Mouse (Mus musculus) spleen, adult 2 months (tissue): Measurements from ENCODE around the gene Ajm1. TPM values are rescaled to one million over a fixed set of nuclear protein-coding genes. Genes with fewer than 3 reads are reported as not detected.

Source experiments
- DNase-seq, 2 experiments: peaks; one replicate each; pipeline versions ENCODE4 v3.0.0 to v3.0.0-alpha.2; 2012 to 2021; ENCODE audit warnings: low spot score in 2 of 2, low read depth in 1 of 2
- H3K27ac ChIP-seq: fragments of 200-500 bp; 2 replicates; pipeline ENCODE4 v1.5.1; 2012; ENCODE audit warnings: low read length, inconsistent platforms; ENCODE audit not compliant: insufficient read depth
- H3K27me3 ChIP-seq: fragments of 200-500 bp; 2 replicates; pipeline ENCODE4 v1.6.1; 2012; ENCODE audit warnings: mild to moderate bottlenecking, moderate library complexity, low read length, inconsistent platforms; ENCODE audit not compliant: control insufficient read depth, insufficient read depth
- H3K36me3 ChIP-seq: fragments of 200-500 bp; 2 replicates; pipeline ENCODE4 v1.6.1; 2012; ENCODE audit warnings: mild to moderate bottlenecking, low read length, inconsistent platforms; ENCODE audit not compliant: control insufficient read depth, insufficient read depth
- H3K4me1 ChIP-seq: fragments of 200-500 bp; 2 replicates; pipeline ENCODE4 v1.6.1; 2011; ENCODE audit warnings: inconsistent platforms; ENCODE audit not compliant: control insufficient read depth, insufficient read depth, insufficient read length
- H3K4me3 ChIP-seq: fragments of 200-500 bp; 2 replicates; pipeline ENCODE4 v1.5.1; 2011; ENCODE audit warnings: mild to moderate bottlenecking, inconsistent platforms; ENCODE audit not compliant: insufficient read depth, insufficient read length; ENCODE audit errors: extremely low read depth
- CTCF ChIP-seq: fragments of 200-500 bp; IDR thresholded peaks from 2 replicates; pipeline ENCODE4 v1.5.1; 2011; ENCODE audit warnings: mild to moderate bottlenecking, inconsistent platforms; ENCODE audit not compliant: insufficient read depth, insufficient read length, insufficient replicate concordance; ENCODE audit errors: extremely low read depth
- POLR2A ChIP-seq: fragments of 200-500 bp; IDR thresholded peaks from 2 replicates; pipeline ENCODE4 v1.6.1; 2011; ENCODE audit warnings: low read depth, low read length, inconsistent platforms
- WGBS: fragments of 180-500 bp; shearing (Covaris S2); methylation state at CpG from one replicate; pipeline ENCODE4 v1.1.7; 2018; 5-methylcytosine and 5-hydroxymethylcytosine counted together
- polyA plus RNA-seq: library from polyadenylated mRNA; depleted of rRNA; stranded (reverse); fragments of >200 nt; gene quantifications from 2 replicates; pipeline ENCODE4 v1.2.3, GENCODE M21; 2012; rRNA removed

Gene Ajm1
- polyA plus RNA-seq, 1 experiment = 6.3 TPM

DNA sequence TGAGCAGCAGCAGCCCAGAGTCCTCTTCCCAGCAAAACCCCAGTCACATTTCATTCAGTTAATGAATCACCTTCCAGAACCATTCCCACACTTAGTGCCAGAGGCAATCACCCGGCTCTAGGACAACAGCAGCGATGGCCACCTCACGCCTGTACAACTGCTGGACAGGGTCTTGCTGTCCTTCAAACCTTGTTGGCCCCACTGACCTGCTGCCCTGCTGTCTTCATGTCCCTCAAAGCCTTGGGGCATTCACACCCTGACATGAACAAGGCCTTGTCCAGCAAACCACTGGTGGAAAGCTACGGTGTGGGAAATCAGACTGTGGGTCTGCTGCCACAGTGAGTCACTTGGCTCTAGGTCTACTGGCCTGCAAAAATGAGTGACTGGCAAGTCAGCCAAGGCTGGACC is 41.0 kb downstream of the Ajm1 start:
- H3K36me3 ChIP-seq = peaks cover 16% of the 10 kb centered on the region
- DNase-seq = no peak
- peaks cover 6% of the 10 kb centered on the region; the same call in 1 of the 2 replicates for H3K4me1 ChIP-seq
- no peak overlapping the region for H3K4me3 ChIP-seq
- WGBS = 98% methylated on average over 4 of the region's 4 CpGs
- H3K27ac ChIP-seq = no peak overlapping the region
- TF ChIP-seq CTCF = no peak
- no peak for TF ChIP-seq POLR2A
- H3K27me3 ChIP-seq = no peaks in the 10 kb centered on the region

DNA sequence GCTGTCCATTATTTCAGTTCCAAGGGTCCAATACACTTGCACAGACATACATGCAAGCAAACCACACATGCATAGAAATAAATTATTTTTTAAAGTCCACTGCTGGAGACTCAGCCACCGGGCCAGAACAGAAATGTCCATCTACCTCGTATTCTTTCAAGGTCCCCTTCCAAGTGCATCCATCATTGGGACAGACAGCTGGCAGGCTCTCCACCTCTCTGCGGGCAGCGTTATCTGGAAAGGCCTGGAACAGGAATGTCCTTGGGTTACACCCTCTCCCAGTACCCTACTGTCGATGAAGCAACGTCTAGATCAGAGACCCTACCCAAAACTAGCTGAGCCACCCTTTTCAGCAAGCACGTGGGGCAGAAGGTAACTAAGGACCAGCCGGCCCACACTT is 45.0 kb downstream of the Ajm1 start:
- DNase-seq = no peak
- TF ChIP-seq CTCF (no peak), POLR2A (no peak)
- no peak overlapping the region for H3K4me3 ChIP-seq
- H3K27me3 ChIP-seq = no peaks in the 10 kb centered on the region
- H3K4me1 ChIP-seq = peaks cover 20% of the 10 kb centered on the region
- WGBS = 89% methylated on average over 8 of the region's 8 CpGs
- peak overlapping the region; percentile 33; the same call in 1 of the 2 replicates for H3K27ac ChIP-seq
- H3K36me3 ChIP-seq = peaks cover 19% of the 10 kb centered on the region

DNA sequence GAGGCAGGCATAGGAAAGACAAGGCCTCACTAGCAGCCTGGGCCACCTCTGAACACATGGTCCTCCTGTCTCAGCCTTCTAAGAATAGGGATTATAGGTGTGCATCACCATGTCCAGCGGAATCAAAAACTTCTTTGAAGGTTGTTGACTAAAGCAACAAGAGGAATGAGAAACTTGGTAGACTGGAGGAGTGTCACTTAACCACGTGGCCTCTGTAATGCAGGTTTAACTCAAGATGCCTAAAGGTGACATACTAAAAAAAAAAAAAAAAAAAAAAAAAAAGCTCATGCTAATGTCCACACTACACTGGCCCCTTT is 46.7 kb downstream of the Ajm1 start:
- H3K27me3 ChIP-seq = no peaks in the 10 kb centered on the region
- peaks cover 26% of the 10 kb centered on the region for H3K36me3 ChIP-seq
- H3K27ac ChIP-seq = peak overlapping the region; percentile 96
- 81% methylated on average over 2 of the region's 2 CpGs for WGBS
- no peak for DNase-seq
- peaks cover 20% of the 10 kb centered on the region for H3K4me1 ChIP-seq
- no peak overlapping the region for H3K4me3 ChIP-seq
- TF ChIP-seq POLR2A (no peak), CTCF (no peak)

DNA sequence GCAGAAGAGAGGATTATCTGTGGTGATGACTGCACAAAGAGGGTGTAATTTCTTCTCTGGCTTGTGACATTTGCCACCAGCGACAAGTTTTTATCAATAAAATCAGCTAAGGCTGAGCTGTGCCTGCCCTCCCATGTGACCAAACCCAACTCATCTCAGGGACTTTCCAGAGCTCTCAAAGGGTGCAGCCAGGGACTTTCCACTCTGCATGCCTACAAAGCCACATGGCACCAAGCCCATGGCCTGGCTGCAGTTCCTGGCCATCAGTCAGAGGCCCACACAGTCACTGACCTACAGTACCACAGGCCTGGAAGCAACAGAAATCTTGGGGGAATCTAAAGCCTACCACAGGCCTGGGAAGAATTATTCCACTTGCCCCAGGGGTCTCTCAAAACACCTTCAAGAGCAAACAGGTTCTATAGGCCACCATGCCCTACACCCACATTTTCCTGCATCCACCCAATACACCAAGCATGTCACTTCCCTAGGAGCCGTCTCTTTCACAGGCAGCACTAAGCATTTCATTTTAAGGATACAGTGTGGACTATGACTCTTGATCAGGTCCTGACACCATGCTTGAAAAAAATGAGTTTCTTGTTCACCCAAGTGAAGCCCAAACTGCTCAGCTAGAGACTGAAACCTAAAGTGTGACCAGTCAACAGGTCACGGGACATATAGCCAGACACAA is 47.2 kb downstream of the Ajm1 start:
- 29% methylated on average over 3 of the region's 3 CpGs for WGBS
- peak overlapping the region; percentile 96 for H3K27ac ChIP-seq
- DNase-seq = peak; percentile 77
- no peak for TF ChIP-seq CTCF
- TF ChIP-seq POLR2A = no peak
- H3K4me1 ChIP-seq = peaks cover 20% of the 10 kb centered on the region
- H3K4me3 ChIP-seq = no peak overlapping the region
- peaks cover 28% of the 10 kb centered on the region for H3K36me3 ChIP-seq
- H3K27me3 ChIP-seq = no peaks in the 10 kb centered on the region

DNA sequence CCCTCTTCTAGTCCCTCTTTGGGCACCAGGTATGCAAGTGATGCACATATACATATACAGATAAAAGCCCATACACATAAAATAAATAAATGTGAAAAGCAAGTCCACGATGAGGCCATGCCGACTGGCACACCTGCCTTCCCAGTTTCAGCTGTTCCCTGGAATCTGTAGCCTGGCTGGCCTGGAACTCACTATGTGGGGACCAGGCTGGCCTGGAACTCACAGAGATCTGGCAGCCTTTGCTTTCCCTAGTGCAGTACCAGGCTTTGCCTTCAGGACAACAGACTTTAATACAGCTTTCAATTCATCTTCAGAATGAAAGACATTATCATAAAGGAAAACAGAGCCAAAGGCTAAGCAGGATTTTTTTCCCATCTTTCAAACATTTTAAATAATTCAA is 47.9 kb downstream of the Ajm1 start:
- peaks cover 31% of the 10 kb centered on the region for H3K36me3 ChIP-seq
- no peaks in the 10 kb centered on the region for H3K27me3 ChIP-seq
- DNase-seq = no peak
- H3K27ac ChIP-seq = peak overlapping the region; percentile 96
- H3K4me1 ChIP-seq = peaks cover 20% of the 10 kb centered on the region
- WGBS = 91% methylated on average over 2 of the region's 2 CpGs
- TF ChIP-seq CTCF (no peak), POLR2A (no peak)
- H3K4me3 ChIP-seq = no peak overlapping the region

DNA sequence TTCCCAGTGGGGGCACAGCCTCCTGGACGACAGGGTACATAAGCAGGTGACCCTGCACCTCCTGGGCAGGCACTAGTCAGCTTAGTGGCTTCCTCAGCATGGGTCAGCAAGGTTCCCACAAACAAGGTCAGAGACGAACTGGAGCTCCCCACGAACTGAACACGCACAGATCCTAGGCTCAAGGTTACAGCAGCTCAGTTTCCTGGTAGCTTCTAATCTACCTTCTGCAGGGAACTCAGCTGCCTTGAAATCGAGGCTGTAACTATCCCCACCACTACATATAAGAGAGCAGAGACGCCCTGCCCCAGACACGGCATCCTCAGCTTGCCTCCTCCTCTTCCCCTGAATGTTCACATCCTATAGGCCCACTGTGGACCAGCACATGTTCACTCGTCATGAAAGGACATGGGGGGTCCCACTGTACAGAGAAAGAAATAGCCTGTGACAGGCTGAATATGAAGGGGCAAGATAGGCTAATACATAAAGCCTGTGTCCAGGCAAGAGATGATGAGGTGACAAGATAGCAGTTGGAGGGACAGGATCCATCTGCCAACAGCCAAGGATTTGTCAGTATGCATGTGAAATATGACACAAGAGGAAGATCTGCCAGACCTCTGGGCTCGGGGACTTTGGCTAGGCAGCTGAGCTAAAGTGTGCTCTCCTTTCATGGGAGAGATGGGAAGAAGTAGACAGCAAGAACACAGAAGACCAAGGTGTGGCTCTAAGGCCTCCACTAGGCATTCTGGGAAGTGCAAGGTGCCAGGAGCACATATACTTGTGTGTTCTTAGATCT is 54.9 kb downstream of the Ajm1 start:
- Histone ChIP-seq H3K4me1 (no peaks in the 10 kb centered on the region), H3K36me3 (peaks cover 64% of the 10 kb centered on the region), H3K4me3 (no peak overlapping the region), H3K27ac (no peak overlapping the region), H3K27me3 (no peaks in the 10 kb centered on the region)
- DNase-seq = no peak
- TF ChIP-seq POLR2A (no peak), CTCF (no peak)
- 87% methylated on average over 9 of the region's 9 CpGs for WGBS

Other genes starting within 250 kb of the Ajm1 start
- gene Man1b1, start 249.4 kb downstream of the Ajm1 start, polyA plus RNA-seq = 11.4 and 14.6 TPM in 2 replicates
- gene Dpp7, start 225.4 kb downstream of the Ajm1 start, polyA plus RNA-seq = 35.1 and 41.8 TPM in 2 replicates
- 28.4 and 55.4 TPM in 2 replicates for gene Uap1l1, start 216.1 kb downstream of the Ajm1 start, polyA plus RNA-seq
- 6.7 and 9.4 TPM in 2 replicates for gene Sapcd2, start 209.4 kb downstream of the Ajm1 start, polyA plus RNA-seq
- gene Entpd2, start 185.9 kb downstream of the Ajm1 start, polyA plus RNA-seq = 5.0 and 5.9 TPM in 2 replicates
- 31.0 and 36.5 TPM in 2 replicates for gene Npdc1, start 182.4 kb downstream of the Ajm1 start, polyA plus RNA-seq
- gene Fut7, start 158.5 kb downstream of the Ajm1 start, polyA plus RNA-seq = 2.4 and 3.7 TPM in 2 replicates
- 61.1 and 67.6 TPM in 2 replicates for gene Abca2, start 153.1 kb downstream of the Ajm1 start, polyA plus RNA-seq
- 2.5 and 3.1 TPM in 2 replicates for gene Clic3, start 124.9 kb downstream of the Ajm1 start, polyA plus RNA-seq
- gene Paxx, start 120.7 kb downstream of the Ajm1 start, polyA plus RNA-seq = 68.7 and 86.4 TPM in 2 replicates
- gene Ptgds, start 111.7 kb downstream of the Ajm1 start, polyA plus RNA-seq = 0.27 and 7.8 TPM in 2 replicates
- gene Lcn12, start 87.8 kb downstream of the Ajm1 start, polyA plus RNA-seq = not detected in 2 replicates
- gene Fbxw5, start 81.0 kb downstream of the Ajm1 start, polyA plus RNA-seq = 34.7 and 42.0 TPM in 2 replicates
- 1.9 TPM in 2 replicates for gene C8g, start 80.0 kb downstream of the Ajm1 start, polyA plus RNA-seq
- 21.6 and 22.6 TPM in 2 replicates for gene Traf2, start 34.8 kb downstream of the Ajm1 start, polyA plus RNA-seq
- gene Edf1, start 23.9 kb downstream of the Ajm1 start, polyA plus RNA-seq = 56.2 and 74.7 TPM in 2 replicates
- gene Mamdc4, start 6.9 kb downstream of the Ajm1 start, polyA plus RNA-seq = 2.2 and 4.0 TPM in 2 replicates
- 22.5 and 28.5 TPM in 2 replicates for gene Phpt1, start 6.5 kb downstream of the Ajm1 start, polyA plus RNA-seq
- gene Rabl6, start 26.8 kb upstream of the Ajm1 start, polyA plus RNA-seq = 43.6 and 55.1 TPM in 2 replicates
- gene Ccdc183, start 35.9 kb upstream of the Ajm1 start, polyA plus RNA-seq = not detected in 2 replicates
- gene Tmem141, start 40.2 kb upstream of the Ajm1 start, polyA plus RNA-seq = 16.4 and 16.8 TPM in 2 replicates
- 71.2 and 120 TPM in 2 replicates for gene Fcna, start 46.3 kb upstream of the Ajm1 start, polyA plus RNA-seq
- gene Lcn8, start 71.4 kb upstream of the Ajm1 start, polyA plus RNA-seq = not detected in 2 replicates
- not detected in 2 replicates for gene Lcn5, start 76.2 kb upstream of the Ajm1 start, polyA plus RNA-seq
- gene Lcn6, start 95.0 kb upstream of the Ajm1 start, polyA plus RNA-seq = not detected in 2 replicates
- not detected in 2 replicates for gene Lcn10, start 101.0 kb upstream of the Ajm1 start, polyA plus RNA-seq
- not detected in 2 replicates for gene Obp2a, start 118.3 kb upstream of the Ajm1 start, polyA plus RNA-seq
- 55.3 and 83.7 TPM in 2 replicates for gene Bmyc, start 125.0 kb upstream of the Ajm1 start, polyA plus RNA-seq
- gene Obp2b, start 155.3 kb upstream of the Ajm1 start, polyA plus RNA-seq = not detected in 2 replicates
- gene Lcn3, start 183.8 kb upstream of the Ajm1 start, polyA plus RNA-seq = not detected in 2 replicates
- not detected in 2 replicates for gene Lcn11, start 195.3 kb upstream of the Ajm1 start, polyA plus RNA-seq
- not detected in 2 replicates for gene Gm13539, start 200.5 kb upstream of the Ajm1 start, polyA plus RNA-seq
- gene Glt6d1, start 234.1 kb upstream of the Ajm1 start, polyA plus RNA-seq = not detected in 2 replicates
- gene Lcn9, start 241.4 kb upstream of the Ajm1 start, polyA plus RNA-seq = not detected in 2 replicates